Mouse (Mus musculus): Measurements from ENCODE around the gene Zfp110.
A peak's percentile ranks its signal among the peaks of the same experiment; 100 is the strongest.

The Zfp110 gene

DNA sequence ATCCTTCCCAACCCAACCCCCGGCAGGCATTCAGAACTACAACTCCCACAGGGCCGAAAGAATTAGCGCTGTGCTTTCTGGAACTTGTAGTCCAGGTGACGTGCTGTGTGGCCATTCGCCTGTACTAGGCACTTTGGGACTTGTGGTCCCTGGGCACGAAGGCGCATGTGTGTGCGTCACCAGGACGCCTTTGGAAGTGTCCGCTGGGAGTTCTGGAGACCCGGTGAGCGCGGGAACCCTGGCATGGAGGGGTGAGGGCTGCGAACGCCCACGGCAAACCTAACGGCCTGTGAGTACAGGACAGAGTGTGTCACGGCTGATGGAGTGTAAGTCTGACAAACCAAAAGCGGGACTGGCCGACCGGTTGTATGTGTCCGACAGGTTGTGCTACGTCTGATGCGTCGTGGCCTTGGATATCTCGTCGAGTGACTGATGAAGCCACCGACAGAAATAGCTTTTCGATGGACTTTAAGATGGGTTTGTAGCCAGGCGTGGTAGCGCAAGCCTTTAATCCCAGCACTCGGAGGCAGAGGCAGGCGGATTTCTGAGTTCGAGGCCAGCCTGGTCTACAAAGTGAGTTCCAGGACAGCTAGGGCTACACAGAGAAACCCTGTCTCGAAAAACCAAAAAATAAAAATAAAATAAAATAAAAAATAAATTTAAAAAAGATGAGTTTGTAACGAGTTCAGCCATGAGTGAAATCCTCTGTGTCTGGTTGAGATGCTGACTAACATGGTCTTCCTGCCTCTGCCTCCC, 63.3 kb downstream of the Zfp110 start, which contains the start of gene Zscan22:
Zscan22 (plus strand) TSS at position 161 of the 756 bp plus-strand sequence.
- peak; percentile 95 to 98 for DNase-seq (ENCODE audit: low spot score in 2 of 2)
